Mouse (Mus musculus) liver, embryonic 14.5 days (tissue): ENCODE measurements around the gene Zfp740. TPM values are rescaled to one million over a fixed set of nuclear protein-coding genes. Genes with fewer than 3 reads are reported as not detected.
A peak's percentile ranks its signal among the peaks of the same experiment; 100 is the strongest.

ENCODE experiments used
- ATAC-seq: fragments of 200-750 bp; cut with Nextera tagmentation; 2 replicates; pipeline ENCODE4 v1.8.0; 2017; ENCODE audit warnings: moderate number of reproducible peaks, mild to moderate bottlenecking, moderate library complexity; ENCODE audit not compliant: insufficient read depth
- DNase-seq, 3 experiments: peaks; one replicate each; pipeline ENCODE4 v3.0.0-alpha.2; 2012 to 2013; ENCODE audit warnings: low read depth in 3 of 3, low spot score in 3 of 3
- H3K27ac ChIP-seq: fragments of 300-500 bp; sonication (generic); 2 replicates; pipeline ENCODE4 v1.5.1; 2014; ENCODE audit warnings: moderate library complexity, mild to moderate bottlenecking, control low read depth, inconsistent platforms
- H3K27me3 ChIP-seq: fragments of 300-500 bp; sonication (generic); 2 replicates; pipeline ENCODE4 v1.6.1; 2014; ENCODE audit warnings: mild to moderate bottlenecking, low read length, moderate library complexity; ENCODE audit not compliant: control insufficient read depth, insufficient read depth
- H3K36me3 ChIP-seq: fragments of 300-500 bp; sonication (generic); replicated peaks from 2 replicates; pipeline ENCODE4 v1.6.1; 2014; ENCODE audit warnings: low read depth; ENCODE audit not compliant: control insufficient read depth, insufficient read depth
- H3K4me1 ChIP-seq, 2 experiments: fragments of 200-500 bp in 1 of 2; fragments of 300-500 bp in 1 of 2; sonication (generic) in 1 of 2; replicated peaks; 2 replicates each; pipeline ENCODE4 v1.6.1; 2012 to 2014; ENCODE audit warnings: antibody characterized with exemption in 1 of 2, inconsistent platforms in 1 of 2, low read length in 1 of 2; ENCODE audit not compliant: control insufficient read depth in 2 of 2, insufficient read depth in 2 of 2
- H3K4me2 ChIP-seq: fragments of 300-500 bp; sonication (generic); 2 replicates; pipeline ENCODE4 v1.6.1; 2014; ENCODE audit warnings: low read depth, mild to moderate bottlenecking, control low read depth, moderate library complexity
- H3K4me3 ChIP-seq, 2 experiments: fragments of 200-500 bp in 1 of 2; fragments of 300-500 bp in 1 of 2; sonication (generic) in 1 of 2; 2 replicates each; pipeline ENCODE4 v1.5.1; 2012 to 2014; ENCODE audit warnings: low read depth in 2 of 2, low read length in 2 of 2, mild to moderate bottlenecking in 2 of 2, control low read depth in 1 of 2, inconsistent platforms in 1 of 2, moderate library complexity in 1 of 2; ENCODE audit not compliant: insufficient read depth in 1 of 2
- H3K9ac ChIP-seq: fragments of 300-500 bp; sonication (generic); replicated peaks from 2 replicates; pipeline ENCODE4 v1.6.1; 2014; ENCODE audit warnings: mild to moderate bottlenecking, control low read depth, moderate library complexity
- H3K9me3 ChIP-seq: fragments of 300-500 bp; sonication (generic); 2 replicates; pipeline ENCODE4 v1.6.1; 2016; ENCODE audit warnings: low read length, mixed read lengths; ENCODE audit not compliant: control insufficient read depth
- CTCF ChIP-seq: IDR thresholded peaks from 2 replicates; pipeline ENCODE4 v1.5.1; 2016; ENCODE audit warnings: antibody characterized with exemption, low read depth, control low read depth
- EP300 ChIP-seq: IDR thresholded peaks from 2 replicates; pipeline ENCODE4 v1.6.1; 2016; ENCODE audit warnings: antibody characterized with exemption, low read depth
- WGBS: fragments of 180-500 bp; shearing (Covaris S2); extraction: QIAGEN DNeasy Blood & Tissue Kit; methylation state at CpG from one replicate; pipeline ENCODE4 v1.1.7; 2014; ENCODE audit not compliant: insufficient replicate concordance; 5-methylcytosine and 5-hydroxymethylcytosine counted together
- polyA plus RNA-seq, 2 experiments: library from polyadenylated mRNA; depleted of rRNA in 1 of 2; stranded (reverse) in 1 of 2; unstranded in 1 of 2; fragments of >200 nt; fragmentation: Nextera tagmentation in 1 of 2; extraction: Ambion mirVana in 1 of 2; gene quantifications; 2 replicates each; pipeline versions ENCODE4 v1.2.1 to v1.2.3; 2012 to 2014

Gene Zfp740
- polyA plus RNA-seq, 2 experiments: 12.0 to 14.9 TPM

DNA sequence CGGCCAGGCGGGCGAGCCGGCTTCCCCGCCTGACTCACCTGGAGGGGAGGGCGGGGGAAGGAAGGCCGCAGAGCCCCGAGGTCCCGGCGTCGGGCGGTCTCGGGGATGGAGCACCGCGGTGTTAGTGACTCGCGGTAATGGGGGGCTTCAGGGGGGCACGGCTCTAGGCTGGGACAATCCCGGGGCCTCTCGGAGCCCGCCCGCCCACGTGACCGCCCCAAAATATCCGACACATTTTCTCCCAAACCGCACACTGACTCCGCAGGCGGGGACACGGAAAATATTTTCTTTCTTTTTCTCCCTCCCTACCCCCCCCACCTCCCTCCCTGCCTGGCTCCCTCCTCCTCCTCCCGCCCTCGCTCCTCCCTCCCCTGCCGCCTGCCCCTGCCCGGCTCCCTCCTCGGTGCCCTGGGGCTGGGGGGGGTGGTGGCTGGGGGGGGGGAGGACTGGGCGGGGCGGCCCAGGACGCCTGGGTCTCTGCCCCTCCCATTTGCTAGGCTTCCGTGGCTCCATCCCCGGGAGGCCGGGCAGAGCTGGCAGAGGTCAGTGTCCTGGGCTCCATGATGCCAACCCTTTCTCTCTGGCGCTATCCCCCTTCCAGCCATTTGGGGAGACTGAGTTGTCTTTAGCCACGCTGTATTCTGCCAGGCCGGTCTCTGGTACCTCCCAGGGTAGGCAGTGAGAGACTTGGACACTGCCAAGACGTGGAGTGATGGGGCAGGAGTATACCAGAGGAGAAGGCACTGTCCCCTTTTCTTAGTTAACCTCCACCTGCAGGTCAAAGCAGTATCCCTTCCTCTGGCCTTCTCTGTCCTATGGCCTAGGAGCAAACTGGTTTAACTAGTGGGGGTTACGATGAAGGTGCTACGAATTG is 54.4 kb downstream of the Zfp740 start, which contains the start of gene Rarg:
Gene Rarg, minus strand, starts transcription at position 316 of the 874 bp plus-strand sequence.
- H3K27ac ChIP-seq: no peak within 1 kb of the TSS
- peak within 1 kb of the TSS; percentile 9 to 38; a peak in 3 of 4 replicates for H3K4me3 ChIP-seq
- H3K4me2 ChIP-seq: peak within 1 kb of the TSS; percentile 49
- no peaks in the 10 kb centered on the region for H3K4me1 ChIP-seq
- H3K27me3 ChIP-seq: peaks cover 54% of the 10 kb centered on the region
- H3K9ac ChIP-seq: no peak within 1 kb of the TSS
- WGBS: 3% methylated on average over 42 of the region's 46 CpGs
- no peaks in the 10 kb centered on the region for H3K36me3 ChIP-seq
- TF ChIP-seq CTCF: no peak
- no peak for TF ChIP-seq EP300
- H3K9me3 ChIP-seq: no peaks in the 10 kb centered on the region
- DNase-seq (no peak), ATAC-seq (peak; percentile 21; the same call in 1 of the 2 replicates)

- Histone ChIP-seq H3K4me2 (no peak overlapping the region; the same call in 1 of the 2 replicates), H3K9me3 (no peaks in the 10 kb centered on the region), H3K9ac (no peak overlapping the region), H3K27me3 (peaks cover 54% of the 10 kb centered on the region), H3K4me3 (no peak overlapping the region), H3K36me3 (no peaks in the 10 kb centered on the region), H3K4me1 (no peaks in the 10 kb centered on the region), H3K27ac (no peak overlapping the region)
- ATAC-seq (no peak), DNase-seq (no peak)
- 14% methylated on average over 12 of the region's 12 CpGs for WGBS
- no peak for TF ChIP-seq EP300
- no peak for TF ChIP-seq CTCF
Measured at GRCm38 (mm10) chr15:102258076-102258470, 55.0 kb downstream of the Zfp740 start.

- peaks cover 51% of the 10 kb centered on the region for H3K27me3 ChIP-seq
Measured at GRCm38 (mm10) chr15:102258581-102259253, 55.7 kb downstream of the Zfp740 start.

DNA sequence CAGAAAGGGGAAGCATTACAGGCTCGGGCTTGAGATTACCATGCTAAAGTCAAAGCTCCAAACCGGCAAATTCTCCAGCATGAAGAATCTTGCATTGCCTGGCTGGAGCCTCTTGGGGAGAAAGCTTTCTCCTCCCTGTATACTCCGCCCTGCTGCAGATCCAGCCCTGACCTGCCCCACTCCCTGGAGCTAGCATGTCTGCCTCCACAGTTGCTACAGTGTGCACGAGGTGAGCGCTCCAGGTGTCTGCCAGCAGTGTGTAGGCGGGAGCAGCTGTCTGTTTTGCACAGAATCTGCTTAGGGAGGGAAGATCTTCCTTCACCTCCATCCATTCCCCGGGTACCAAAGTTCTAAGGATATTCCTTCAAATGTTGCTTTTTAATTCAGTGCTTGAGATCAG is 59.5 kb downstream of the Zfp740 start:
- no peak for ATAC-seq
- H3K4me3 ChIP-seq: no peak overlapping the region
- 40% methylated on average over 7 of the region's 7 CpGs for WGBS
- TF ChIP-seq CTCF: no peak
- H3K36me3 ChIP-seq: no peaks in the 10 kb centered on the region
- H3K4me1 ChIP-seq: no peaks in the 10 kb centered on the region
- no peaks in the 10 kb centered on the region for H3K9me3 ChIP-seq
- no peak for DNase-seq
- H3K4me2 ChIP-seq: no peak overlapping the region
- H3K9ac ChIP-seq: no peak overlapping the region
- H3K27ac ChIP-seq: no peak overlapping the region
- H3K27me3 ChIP-seq: peaks cover 22% of the 10 kb centered on the region

More at GRCm38 (mm10) chr15:102258581-102259253, 55.7 kb downstream of the Zfp740 start:
- H3K4me3 ChIP-seq: no peak overlapping the region
- H3K9ac ChIP-seq: no peak overlapping the region
- H3K9me3 ChIP-seq: no peaks in the 10 kb centered on the region
- H3K4me2 ChIP-seq: no peak overlapping the region
- no peak overlapping the region for H3K27ac ChIP-seq
- no peaks in the 10 kb centered on the region for H3K4me1 ChIP-seq
- TF ChIP-seq EP300: no peak
- no peak for TF ChIP-seq CTCF
- ATAC-seq (no peak), DNase-seq (no peak)
- 37% methylated on average over 11 of the region's 11 CpGs for WGBS
- H3K36me3 ChIP-seq: no peaks in the 10 kb centered on the region

DNA sequence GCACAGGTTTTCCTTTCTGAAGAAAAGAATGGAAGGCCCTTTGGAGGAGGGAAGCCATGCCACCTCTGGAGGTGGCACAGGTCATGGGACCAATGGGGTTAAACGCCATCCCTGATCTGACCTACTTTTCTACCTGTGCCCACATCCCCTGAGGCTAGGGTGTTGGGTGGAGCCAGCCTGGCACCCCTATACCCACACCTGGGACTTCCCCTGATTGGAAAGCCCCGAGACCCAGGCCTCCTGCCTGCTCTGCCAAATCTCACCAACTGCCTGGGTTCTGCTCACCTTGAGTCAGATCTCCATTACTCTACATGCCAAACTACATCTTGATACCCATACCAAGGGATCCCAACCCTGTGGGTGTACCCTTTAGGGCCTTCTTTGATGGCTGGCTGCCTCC is 60.0 kb downstream of the Zfp740 start:
- WGBS: 56% methylated on average over 2 of the region's 2 CpGs
- no peak for ATAC-seq

More for the DNA sequence above, 60.0 kb downstream of the Zfp740 start:
- Histone ChIP-seq H3K9ac (no peak overlapping the region), H3K9me3 (no peaks in the 10 kb centered on the region), H3K36me3 (no peaks in the 10 kb centered on the region), H3K4me2 (no peak overlapping the region), H3K4me3 (no peak overlapping the region), H3K4me1 (no peaks in the 10 kb centered on the region), H3K27ac (no peak overlapping the region), H3K27me3 (peaks cover 17% of the 10 kb centered on the region)
- DNase-seq: no peak
- no peak for TF ChIP-seq CTCF

Other genes with a start within 250 kb of the Zfp740 start
- not detected in 2 replicates for gene Krt78, start 249.0 kb upstream of the Zfp740 start, polyA plus RNA-seq (2012; rRNA removed)
- not detected in 2 replicates for gene Krt78, start 249.0 kb upstream of the Zfp740 start, polyA plus RNA-seq (2014; fragmentation: Nextera tagmentation; extraction: Ambion mirVana)
- 37.8 and 40.5 TPM in 2 replicates for gene Krt8, start 198.8 kb upstream of the Zfp740 start, polyA plus RNA-seq (2012; rRNA removed)
- 98.1 and 102 TPM in 2 replicates for gene Krt8, start 198.8 kb upstream of the Zfp740 start, polyA plus RNA-seq (2014; fragmentation: Nextera tagmentation; extraction: Ambion mirVana)
- gene Krt18, start 175.1 kb upstream of the Zfp740 start, polyA plus RNA-seq (2012; rRNA removed): 25.8 and 31.5 TPM in 2 replicates
- 86.9 and 87.6 TPM in 2 replicates for gene Krt18, start 175.1 kb upstream of the Zfp740 start, polyA plus RNA-seq (2014; fragmentation: Nextera tagmentation; extraction: Ambion mirVana)
- 42.8 and 66.4 TPM in 2 replicates for gene Eif4b, start 129.5 kb upstream of the Zfp740 start, polyA plus RNA-seq (2012; rRNA removed)
- gene Eif4b, start 129.5 kb upstream of the Zfp740 start, polyA plus RNA-seq (2014; fragmentation: Nextera tagmentation; extraction: Ambion mirVana): 47.8 and 57.5 TPM in 2 replicates
- 4.9 and 5.2 TPM in 2 replicates for gene Tns2, start 102.8 kb upstream of the Zfp740 start, polyA plus RNA-seq (2012; rRNA removed)
- 3.7 and 4.3 TPM in 2 replicates for gene Tns2, start 102.8 kb upstream of the Zfp740 start, polyA plus RNA-seq (2014; fragmentation: Nextera tagmentation; extraction: Ambion mirVana)
- gene Spryd3, start 67.0 kb upstream of the Zfp740 start, polyA plus RNA-seq (2012; rRNA removed): 11.9 and 12.5 TPM in 2 replicates
- 8.8 and 9.1 TPM in 2 replicates for gene Spryd3, start 67.0 kb upstream of the Zfp740 start, polyA plus RNA-seq (2014; fragmentation: Nextera tagmentation; extraction: Ambion mirVana)
- gene Igfbp6, start 58.9 kb upstream of the Zfp740 start, polyA plus RNA-seq (2012; rRNA removed): 0.66 and 0.90 TPM in 2 replicates
- 0.95 and 1.6 TPM in 2 replicates for gene Igfbp6, start 58.9 kb upstream of the Zfp740 start, polyA plus RNA-seq (2014; fragmentation: Nextera tagmentation; extraction: Ambion mirVana)
- 34.4 and 36.4 TPM in 2 replicates for gene Soat2, start 52.7 kb upstream of the Zfp740 start, polyA plus RNA-seq (2012; rRNA removed)
- 21.9 and 25.5 TPM in 2 replicates for gene Soat2, start 52.7 kb upstream of the Zfp740 start, polyA plus RNA-seq (2014; fragmentation: Nextera tagmentation; extraction: Ambion mirVana)
- 14.9 and 17.9 TPM in 2 replicates for gene Csad, start 1.5 kb downstream of the Zfp740 start, polyA plus RNA-seq (2012; rRNA removed)
- 22.6 and 24.0 TPM in 2 replicates for gene Csad, start 1.5 kb downstream of the Zfp740 start, polyA plus RNA-seq (2014; fragmentation: Nextera tagmentation; extraction: Ambion mirVana)
- gene Itgb7, start 28.7 kb downstream of the Zfp740 start, polyA plus RNA-seq (2012; rRNA removed): 1.6 and 2.7 TPM in 2 replicates
- 5.6 and 5.7 TPM in 2 replicates for gene Itgb7, start 28.7 kb downstream of the Zfp740 start, polyA plus RNA-seq (2014; fragmentation: Nextera tagmentation; extraction: Ambion mirVana)
- gene Rarg, start 54.3 kb downstream of the Zfp740 start, polyA plus RNA-seq (2012; rRNA removed): 2.3 and 2.5 TPM in 2 replicates
- gene Rarg, start 54.3 kb downstream of the Zfp740 start, polyA plus RNA-seq (2014; fragmentation: Nextera tagmentation; extraction: Ambion mirVana): 1.9 and 2.1 TPM in 2 replicates
- 0.04 TPM in 1 of 2 replicates, not detected in the other for gene Gm9918, start 67.3 kb downstream of the Zfp740 start, polyA plus RNA-seq (2012; rRNA removed)
- 0.04 TPM in 1 of 2 replicates, not detected in the other for gene Gm9918, start 67.3 kb downstream of the Zfp740 start, polyA plus RNA-seq (2014; fragmentation: Nextera tagmentation; extraction: Ambion mirVana)
- 13.4 and 15.4 TPM in 2 replicates for gene Mfsd5, start 76.2 kb downstream of the Zfp740 start, polyA plus RNA-seq (2012; rRNA removed)
- gene Mfsd5, start 76.2 kb downstream of the Zfp740 start, polyA plus RNA-seq (2014; fragmentation: Nextera tagmentation; extraction: Ambion mirVana): 21.2 and 23.5 TPM in 2 replicates
- gene Espl1, start 93.0 kb downstream of the Zfp740 start, polyA plus RNA-seq (2012; rRNA removed): 17.0 and 17.3 TPM in 2 replicates
- 25.6 and 28.2 TPM in 2 replicates for gene Espl1, start 93.0 kb downstream of the Zfp740 start, polyA plus RNA-seq (2014; fragmentation: Nextera tagmentation; extraction: Ambion mirVana)
- gene Pfdn5, start 122.9 kb downstream of the Zfp740 start, polyA plus RNA-seq (2012; rRNA removed): 42.1 and 82.2 TPM in 2 replicates
- gene Pfdn5, start 122.9 kb downstream of the Zfp740 start, polyA plus RNA-seq (2014; fragmentation: Nextera tagmentation; extraction: Ambion mirVana): 149 and 156 TPM in 2 replicates
- 26.7 and 32.5 TPM in 2 replicates for gene Myg1, start 128.5 kb downstream of the Zfp740 start, polyA plus RNA-seq (2012; rRNA removed)
- 43.2 and 45.4 TPM in 2 replicates for gene Myg1, start 128.5 kb downstream of the Zfp740 start, polyA plus RNA-seq (2014; fragmentation: Nextera tagmentation; extraction: Ambion mirVana)
- 31.0 and 33.7 TPM in 2 replicates for gene Aaas, start 147.5 kb downstream of the Zfp740 start, polyA plus RNA-seq (2012; rRNA removed)
- 44.3 and 48.9 TPM in 2 replicates for gene Aaas, start 147.5 kb downstream of the Zfp740 start, polyA plus RNA-seq (2014; fragmentation: Nextera tagmentation; extraction: Ambion mirVana)
- gene Sp7, start 163.9 kb downstream of the Zfp740 start, polyA plus RNA-seq (2012; rRNA removed): 0.01 and 0.07 TPM in 2 replicates
- gene Sp7, start 163.9 kb downstream of the Zfp740 start, polyA plus RNA-seq (2014; fragmentation: Nextera tagmentation; extraction: Ambion mirVana): 0.04 TPM in 1 of 2 replicates, not detected in the other
- 9.2 and 9.5 TPM in 2 replicates for gene Sp1, start 202.9 kb downstream of the Zfp740 start, polyA plus RNA-seq (2012; rRNA removed)
- gene Sp1, start 202.9 kb downstream of the Zfp740 start, polyA plus RNA-seq (2014; fragmentation: Nextera tagmentation; extraction: Ambion mirVana): 5.0 and 5.4 TPM in 2 replicates
- 0.05 and 0.06 TPM in 2 replicates for gene Amhr2, start 242.1 kb downstream of the Zfp740 start, polyA plus RNA-seq (2012; rRNA removed)
- 0.11 and 0.23 TPM in 2 replicates for gene Amhr2, start 242.1 kb downstream of the Zfp740 start, polyA plus RNA-seq (2014; fragmentation: Nextera tagmentation; extraction: Ambion mirVana)